Mouse (Mus musculus): ENCODE data around the gene Trmt13.

GRCm38 (mm10) chr3:116562408-116563094, 51.8 kb downstream of the Trmt13 start, which contains the start of gene Lrrc39:
- TF ChIP-seq EP300 (IDR thresholded peaks at IDR 0.05) (no peak), CTCF (IDR thresholded peaks at IDR 0.05) (no peak)

Data from lung, postnatal 0 days (tissue).